In genomic region chr6:117190453-117190852, GRCm38 (mm10) we compare ENCODE assay signal across 22 mouse cellular contexts. TPM values are rescaled to one million over a fixed set of nuclear protein-coding genes. Genes with fewer than 3 reads are reported as not detected.
DNase-seq lines count a peak whose midpoint lies in the region; ATAC-seq lines count a peak whose summit lies in the region.
"Had no signal": no experiment of that assay in that cellular context is flagged by ENCODE, and none has a peak within 500 bp of the region (broad histone marks: within the 10 kb centered on the region; RNA-seq: fewer than 3 reads in every experiment).

No protein-coding gene starts in this region.

- DNase-seq in adrenal gland, adult 2 months: no peak
- DNase-seq: adrenal gland, adult 8-10 months; adrenal gland, postnatal 14 days; adrenal gland, postnatal 36 days; cerebellum, adult 11-12 months; cerebellum, adult 2 months; cerebellum, adult 9-10 months; cerebellum, postnatal 10 days; cerebellum, postnatal 25 days; embryo, embryonic 11 days had no signal

- WGBS in midbrain, embryonic 15.5 days: 94% methylated on average over 3 of the region's 3 CpGs

- H3K9me3 ChIP-seq in midbrain, embryonic 15.5 days: no peaks in the 10 kb centered on the region
- H3K9me3 ChIP-seq: embryonic facial prominence, embryonic 13.5 days; embryonic facial prominence, embryonic 15.5 days; forebrain, embryonic 10.5 days; forebrain, embryonic 12.5 days had no signal

- no peak overlapping the region for H3K27ac ChIP-seq in midbrain, embryonic 15.5 days
- H3K27ac ChIP-seq: embryonic facial prominence, embryonic 13.5 days; embryonic facial prominence, embryonic 15.5 days; forebrain, embryonic 10.5 days; forebrain, embryonic 12.5 days had no signal

- peak; percentile 58 for ATAC-seq in common myeloid progenitor, adult 5-6 weeks (replicated peaks; ENCODE audit: low read depth, poor library complexity, severe bottlenecking)
- peak; percentile 88 for ATAC-seq in granulocyte monocyte progenitor cell, adult 5-6 weeks (replicated peaks; ENCODE audit: poor library complexity, severe bottlenecking)
- peak; percentile 64 for ATAC-seq in megakaryocyte progenitor cell, adult 5-6 weeks (replicated peaks; ENCODE audit: poor library complexity)
- no peak for ATAC-seq in midbrain, embryonic 15.5 days (replicated peaks)
- ATAC-seq: forebrain, embryonic 14.5 days; forebrain, embryonic 16.5 days had no signal

- H3K4me3 ChIP-seq in midbrain, embryonic 15.5 days: no peak overlapping the region
- H3K4me3 ChIP-seq: embryonic facial prominence, embryonic 13.5 days; embryonic facial prominence, embryonic 15.5 days; erythroblast, embryonic 14.5 days; forebrain, embryonic 10.5 days; forebrain, embryonic 12.5 days had no signal

- H3K36me3 ChIP-seq in midbrain, embryonic 15.5 days (replicated peaks): no peaks in the 10 kb centered on the region
- H3K36me3 ChIP-seq: embryonic facial prominence, embryonic 13.5 days; embryonic facial prominence, embryonic 15.5 days; forebrain, embryonic 10.5 days; forebrain, embryonic 12.5 days had no signal

- no peaks in the 10 kb centered on the region for H3K4me1 ChIP-seq in midbrain, embryonic 15.5 days
- H3K4me1 ChIP-seq: embryonic facial prominence, embryonic 15.5 days; forebrain, embryonic 12.5 days had no signal

- no peak overlapping the region for H3K4me2 ChIP-seq in midbrain, embryonic 15.5 days
- H3K4me2 ChIP-seq: embryonic facial prominence, embryonic 13.5 days; embryonic facial prominence, embryonic 15.5 days; forebrain, embryonic 12.5 days had no signal

- H3K27me3 ChIP-seq in midbrain, embryonic 15.5 days (replicated peaks): no peaks in the 10 kb centered on the region
- H3K27me3 ChIP-seq: forebrain, embryonic 12.5 days had no signal

- no peak overlapping the region for H3K9ac ChIP-seq in midbrain, embryonic 15.5 days
- H3K9ac ChIP-seq: embryonic facial prominence, embryonic 13.5 days; embryonic facial prominence, embryonic 15.5 days; forebrain, embryonic 12.5 days had no signal

RNA-seq across cellular contexts. Expression of gene Cxcl12, which starts 22.1 kb away (rescaled TPM):
- total RNA-seq in common myeloid progenitor, adult 5-6 weeks (2017): 0.82 and 2.5 TPM in 2 replicates
- not detected in 2 replicates for total RNA-seq in granulocyte monocyte progenitor cell, adult 5-6 weeks (2014; fragmentation: Nextera tagmentation)
- not detected in 2 replicates for total RNA-seq in granulocyte monocyte progenitor cell, adult 5-6 weeks (2017)
- 0.44 and 1.0 TPM in 2 replicates for total RNA-seq in megakaryocyte progenitor cell, adult 5-6 weeks (2015)
- total RNA-seq in megakaryocyte progenitor cell, adult 5-6 weeks (2017): 0.29 and 0.41 TPM in 2 replicates
- total RNA-seq in adrenal gland, adult 2 months (2021): 10 to 100 TPM; 51.9 to 67.4 TPM
- 141 and 151 TPM in 2 replicates for polyA plus RNA-seq in adrenal gland, adult 2 months (2012; rRNA removed)
- polyA plus RNA-seq in midbrain, embryonic 15.5 days (2015; fragmentation: Nextera tagmentation; extraction: Ambion mirVana): 63.8 and 78.5 TPM in 2 replicates
- total RNA-seq: MEL had no signal

Comparison
In these comparisons a context has a peak if more than half of its experiments do, and no peak if none do; other contexts are left out.
1. RNA of gene Cxcl12, which starts 22.1 kb away (total RNA-seq): 51.9 to 67.4 TPM in adrenal gland, adult 2 months; 0.82 to 2.5 TPM in common myeloid progenitor, adult 5-6 weeks, 0.29 to 1.0 TPM in megakaryocyte progenitor cell, adult 5-6 weeks and not detected in granulocyte monocyte progenitor cell, adult 5-6 weeks; every median in the first group is over 10 times any median in the second.